Mouse (Mus musculus): Measurements from ENCODE around the gene Cbl. TPM values are rescaled to one million over a fixed set of nuclear protein-coding genes. Genes with fewer than 3 reads are reported as not detected.

Gene Cbl
- polyA plus RNA-seq, 1 experiment from 2014 or later: 17.6 TPM

Other genes with a start within 250 kb of the Cbl start
- gene Thy1, start 190.7 kb downstream of the Cbl start, polyA plus RNA-seq (2015; fragmentation: Nextera tagmentation; extraction: Ambion mirVana): 7.7 and 10.5 TPM in 2 replicates
- 53.9 and 57.7 TPM in 2 replicates for gene Usp2, start 167.0 kb downstream of the Cbl start, polyA plus RNA-seq (2015; fragmentation: Nextera tagmentation; extraction: Ambion mirVana)
- gene Mfrp, start 132.3 kb downstream of the Cbl start, polyA plus RNA-seq (2015; fragmentation: Nextera tagmentation; extraction: Ambion mirVana): 0.10 and 0.25 TPM in 2 replicates
- 4.7 and 5.7 TPM in 2 replicates for gene C1qtnf5, start 126.8 kb downstream of the Cbl start, polyA plus RNA-seq (2015; fragmentation: Nextera tagmentation; extraction: Ambion mirVana)
- 0.22 and 0.25 TPM in 2 replicates for gene Gm49380, start 120.5 kb downstream of the Cbl start, polyA plus RNA-seq (2015; fragmentation: Nextera tagmentation; extraction: Ambion mirVana)
- 75.0 and 87.0 TPM in 2 replicates for gene Rnf26, start 120.5 kb downstream of the Cbl start, polyA plus RNA-seq (2015; fragmentation: Nextera tagmentation; extraction: Ambion mirVana)
- 54.3 and 60.3 TPM in 2 replicates for gene Mcam, start 99.6 kb downstream of the Cbl start, polyA plus RNA-seq (2015; fragmentation: Nextera tagmentation; extraction: Ambion mirVana)
- gene Ccdc153, start 6.6 kb upstream of the Cbl start, polyA plus RNA-seq (2015; fragmentation: Nextera tagmentation; extraction: Ambion mirVana): not detected in 2 replicates
- gene Pdzd3, start 17.4 kb upstream of the Cbl start, polyA plus RNA-seq (2015; fragmentation: Nextera tagmentation; extraction: Ambion mirVana): 13.3 and 14.1 TPM in 2 replicates
- gene Nlrx1, start 34.5 kb upstream of the Cbl start, polyA plus RNA-seq (2015; fragmentation: Nextera tagmentation; extraction: Ambion mirVana): 6.6 and 7.9 TPM in 2 replicates
- gene Abcg4, start 54.6 kb upstream of the Cbl start, polyA plus RNA-seq (2015; fragmentation: Nextera tagmentation; extraction: Ambion mirVana): 2.8 TPM in 2 replicates
- 27.2 and 31.1 TPM in 2 replicates for gene Hinfp, start 71.6 kb upstream of the Cbl start, polyA plus RNA-seq (2015; fragmentation: Nextera tagmentation; extraction: Ambion mirVana)
- 11.6 and 14.3 TPM in 2 replicates for gene C2cd2l, start 86.2 kb upstream of the Cbl start, polyA plus RNA-seq (2015; fragmentation: Nextera tagmentation; extraction: Ambion mirVana)
- 45.4 and 53.9 TPM in 2 replicates for gene Dpagt1, start 92.0 kb upstream of the Cbl start, polyA plus RNA-seq (2015; fragmentation: Nextera tagmentation; extraction: Ambion mirVana)
- 353 and 432 TPM in 2 replicates for gene H2afx, start 100.6 kb upstream of the Cbl start, polyA plus RNA-seq (2015; fragmentation: Nextera tagmentation; extraction: Ambion mirVana)
- gene Hmbs, start 110.2 kb upstream of the Cbl start, polyA plus RNA-seq (2015; fragmentation: Nextera tagmentation; extraction: Ambion mirVana): 133 and 137 TPM in 2 replicates
- gene Vps11, start 127.6 kb upstream of the Cbl start, polyA plus RNA-seq (2015; fragmentation: Nextera tagmentation; extraction: Ambion mirVana): 38.5 and 40.0 TPM in 2 replicates
- 48.0 and 51.2 TPM in 2 replicates for gene Hyou1, start 145.4 kb upstream of the Cbl start, polyA plus RNA-seq (2015; fragmentation: Nextera tagmentation; extraction: Ambion mirVana)
- 67.3 and 74.4 TPM in 2 replicates for gene Slc37a4, start 162.8 kb upstream of the Cbl start, polyA plus RNA-seq (2015; fragmentation: Nextera tagmentation; extraction: Ambion mirVana)
- 1,444 and 1,489 TPM in 2 replicates for gene Rps25, start 173.1 kb upstream of the Cbl start, polyA plus RNA-seq (2015; fragmentation: Nextera tagmentation; extraction: Ambion mirVana)
- 138 TPM in 2 replicates for gene Trappc4, start 173.6 kb upstream of the Cbl start, polyA plus RNA-seq (2015; fragmentation: Nextera tagmentation; extraction: Ambion mirVana)
- 26.0 and 31.6 TPM in 2 replicates for gene Ccdc84, start 184.5 kb upstream of the Cbl start, polyA plus RNA-seq (2015; fragmentation: Nextera tagmentation; extraction: Ambion mirVana)
- not detected in 2 replicates for gene Foxr1, start 207.1 kb upstream of the Cbl start, polyA plus RNA-seq (2015; fragmentation: Nextera tagmentation; extraction: Ambion mirVana)
- gene Upk2, start 220.9 kb upstream of the Cbl start, polyA plus RNA-seq (2015; fragmentation: Nextera tagmentation; extraction: Ambion mirVana): 3.4 and 7.6 TPM in 2 replicates
- 11.3 and 12.4 TPM in 2 replicates for gene Bcl9l, start 248.8 kb upstream of the Cbl start, polyA plus RNA-seq (2015; fragmentation: Nextera tagmentation; extraction: Ambion mirVana)

Measured in kidney, embryonic 16.5 days (tissue).